Mouse (Mus musculus): ENCODE measurements around the gene Sf3a1.
"Not testable (repeated sequence)": the region's sequence is repeated elsewhere in the genome, so short reads cannot be mapped to it uniquely, and the experiment has no call there.

The Sf3a1 gene

DNA sequence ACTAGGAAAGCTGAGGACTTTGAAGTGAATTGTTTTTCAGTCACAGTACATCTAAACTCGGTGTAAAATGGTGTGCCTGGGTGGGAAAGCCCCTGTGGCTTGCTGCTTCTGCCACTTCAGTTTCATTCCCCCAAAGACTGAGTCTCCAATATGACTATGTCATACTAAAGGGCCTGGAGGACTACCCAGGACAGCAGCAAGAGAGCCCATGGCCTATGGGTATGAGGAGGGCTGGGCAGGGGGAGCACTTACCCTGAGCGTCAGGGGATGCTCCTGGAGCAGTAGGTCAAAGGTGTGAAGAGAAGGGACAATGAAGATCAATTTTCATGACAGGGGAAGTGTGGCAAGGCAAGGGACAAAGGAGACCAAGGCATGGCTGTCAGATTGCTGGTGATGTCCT lies 21.2 kb upstream of the Sf3a1 start:
- DNase-seq: no peak

DNA sequence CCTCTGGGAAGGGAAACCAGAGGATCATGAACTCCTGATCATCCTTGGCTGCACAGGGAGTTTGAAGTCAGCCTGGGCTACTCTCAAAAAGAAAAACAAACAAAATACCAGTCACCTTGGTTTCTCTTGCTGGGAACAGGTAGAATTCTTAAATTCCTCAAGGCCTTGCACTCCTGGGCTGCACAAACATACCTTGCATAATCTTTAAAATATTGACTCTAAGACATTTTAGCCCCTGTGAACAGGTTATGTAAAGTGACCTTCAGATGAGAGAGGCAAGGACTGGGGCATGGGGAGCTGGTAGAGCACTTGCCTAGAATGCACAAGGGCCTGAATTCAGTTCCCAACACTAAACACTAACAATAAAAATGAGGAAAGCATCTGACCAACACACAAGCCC lies 18.6 kb upstream of the Sf3a1 start:
- DNase-seq: peak; percentile 30

DNA sequence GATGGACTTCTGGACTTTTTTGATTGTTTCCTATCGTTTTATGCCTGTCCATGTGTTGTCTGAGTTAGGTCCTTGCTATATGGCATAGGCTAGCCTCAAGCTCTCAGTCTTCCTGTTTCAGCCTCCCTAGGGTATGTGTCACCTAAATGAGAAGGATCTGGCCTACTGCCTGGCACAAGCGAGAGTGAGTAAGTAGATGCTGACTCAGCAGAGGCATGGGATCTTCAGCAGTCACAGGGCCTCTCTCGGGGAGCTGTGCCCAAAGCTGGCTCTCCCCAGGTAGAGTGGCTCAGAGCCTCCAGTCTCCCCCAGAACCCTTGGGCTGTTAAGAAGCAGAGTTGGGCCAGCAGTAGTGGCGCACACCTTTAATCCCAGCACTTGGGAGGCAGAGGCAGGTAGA lies 17.8 kb upstream of the Sf3a1 start:
- DNase-seq: no peak

DNA sequence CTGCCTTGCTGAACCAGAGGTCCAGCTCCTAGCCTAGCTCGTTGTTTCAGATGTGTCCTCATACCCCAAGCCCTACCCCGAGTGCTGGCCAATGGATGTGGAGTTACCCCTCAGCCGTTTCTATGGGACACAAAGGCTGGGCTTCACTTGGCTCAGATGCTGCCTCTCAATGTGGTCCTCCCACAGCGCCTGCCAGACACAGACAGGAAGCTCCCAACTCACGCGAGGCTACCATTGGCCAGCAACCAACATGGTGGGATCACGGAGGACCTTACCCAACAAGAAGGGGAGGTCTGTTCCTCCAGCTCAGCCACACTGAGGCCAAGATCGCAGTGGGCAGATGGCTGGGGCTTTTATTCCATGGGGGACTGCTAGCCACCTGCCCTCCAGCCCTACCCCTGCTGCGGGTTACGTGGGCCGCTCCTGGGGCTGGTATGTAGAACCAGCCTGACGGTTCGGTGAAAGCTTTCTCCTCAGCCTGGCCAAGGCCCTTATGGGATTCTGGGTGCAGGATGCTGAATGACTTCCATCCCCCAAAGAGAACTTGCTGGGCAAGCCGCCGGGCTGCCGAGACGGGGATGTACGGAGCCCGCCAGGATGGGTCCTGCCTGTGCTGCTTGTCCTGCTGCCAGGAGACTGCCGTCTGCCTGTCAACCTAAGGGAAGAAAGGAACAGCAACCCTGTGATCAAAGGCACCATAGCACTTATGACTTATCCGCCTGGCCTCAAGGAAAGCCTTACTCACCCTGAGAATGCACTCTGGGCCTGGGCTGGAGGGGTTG lies 16.7 kb upstream of the Sf3a1 start:
- DNase-seq: no peak

DNA sequence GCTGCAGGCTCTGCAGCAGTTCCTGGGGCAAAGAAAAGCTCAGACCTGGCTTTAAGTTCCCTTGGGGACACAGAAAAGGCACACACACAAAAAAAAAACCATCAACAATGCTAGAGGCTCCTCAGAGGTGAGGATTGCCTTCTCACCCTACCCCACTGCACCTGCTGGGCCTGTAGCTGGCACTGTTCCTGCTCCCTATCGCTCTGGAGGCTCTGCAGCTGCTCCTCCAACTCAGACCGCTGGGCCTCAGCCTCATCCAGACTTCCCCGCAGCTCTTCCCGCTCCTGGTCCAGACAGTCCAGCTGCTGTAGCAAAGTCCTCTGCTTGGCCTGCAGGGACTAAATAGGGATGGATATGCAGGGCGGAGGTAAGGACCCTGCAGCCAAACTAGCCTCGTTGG lies 13.8 kb upstream of the Sf3a1 start:
- DNase-seq: no peak

DNA sequence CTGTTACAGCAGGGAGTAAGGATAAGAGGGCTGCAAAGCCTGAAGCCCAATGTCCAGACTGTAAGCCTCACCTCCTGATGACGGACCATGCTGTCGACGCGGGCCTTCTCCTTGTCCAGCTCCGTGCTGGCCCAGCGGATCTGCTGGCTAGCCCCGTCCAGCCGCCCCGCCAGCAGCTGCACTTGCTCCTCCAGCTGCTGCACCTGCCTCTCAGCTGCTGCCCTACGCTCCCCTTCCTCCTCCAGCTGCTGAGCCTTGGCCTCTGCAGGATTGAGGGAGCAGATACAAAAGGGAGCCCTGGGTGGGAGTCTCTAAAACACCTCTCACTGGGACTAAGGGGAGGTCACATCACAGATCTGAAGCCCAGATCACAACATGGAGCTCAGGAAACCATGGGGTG lies 13.1 kb upstream of the Sf3a1 start:
- DNase-seq: no peak

DNA sequence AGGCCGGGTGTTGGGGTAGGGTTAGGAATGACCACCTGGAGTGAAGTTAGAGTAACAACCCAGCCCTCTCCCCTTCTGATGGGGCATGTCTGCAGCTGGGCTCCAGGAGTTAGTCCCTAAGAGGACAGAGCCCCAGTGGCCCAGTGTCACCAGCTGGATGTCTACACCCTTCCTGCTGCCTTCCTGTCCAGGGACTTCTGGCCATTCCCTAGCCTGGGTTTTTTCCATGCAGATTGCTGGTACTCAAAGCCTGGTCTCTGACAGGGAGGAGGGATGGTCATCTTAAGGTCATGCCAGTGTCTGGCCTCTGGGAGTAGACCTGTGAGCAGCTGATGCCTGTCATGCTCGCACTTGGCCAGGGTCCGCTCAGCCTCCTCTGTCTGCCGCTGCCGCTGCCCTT lies 12.0 kb upstream of the Sf3a1 start:
- DNase-seq: peak; percentile 56

DNA sequence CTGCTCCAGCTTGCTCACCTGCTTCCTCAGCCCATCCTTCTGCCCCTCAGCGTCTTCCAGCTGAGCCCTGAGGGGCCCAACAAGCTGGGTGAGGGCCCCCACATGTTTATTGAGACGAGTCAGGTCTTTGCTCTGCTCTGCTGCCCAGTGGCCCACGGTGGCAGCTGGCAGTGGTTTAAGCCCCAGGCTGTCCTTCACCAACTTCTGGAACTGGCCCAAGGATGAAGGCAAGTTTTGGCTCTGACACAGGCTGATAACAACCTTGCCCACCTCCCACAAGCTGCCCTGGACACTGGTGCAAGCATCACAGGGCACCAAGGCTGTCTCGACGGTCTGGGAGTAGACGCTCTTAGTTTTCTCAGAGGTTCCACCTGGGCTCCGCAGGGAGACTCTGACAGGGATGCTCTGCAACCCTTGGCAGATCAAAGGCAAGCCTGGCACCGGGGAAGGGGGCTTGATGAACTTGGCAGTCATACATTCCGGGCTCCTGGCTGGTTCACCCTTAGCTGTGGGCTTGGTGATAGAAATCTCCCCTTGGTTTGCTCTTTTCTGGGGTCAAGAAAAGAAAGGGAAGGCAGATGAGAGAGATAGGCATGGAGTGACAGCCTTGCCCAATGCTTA lies 11.5 kb upstream of the Sf3a1 start:
- DNase-seq: no peak

DNA sequence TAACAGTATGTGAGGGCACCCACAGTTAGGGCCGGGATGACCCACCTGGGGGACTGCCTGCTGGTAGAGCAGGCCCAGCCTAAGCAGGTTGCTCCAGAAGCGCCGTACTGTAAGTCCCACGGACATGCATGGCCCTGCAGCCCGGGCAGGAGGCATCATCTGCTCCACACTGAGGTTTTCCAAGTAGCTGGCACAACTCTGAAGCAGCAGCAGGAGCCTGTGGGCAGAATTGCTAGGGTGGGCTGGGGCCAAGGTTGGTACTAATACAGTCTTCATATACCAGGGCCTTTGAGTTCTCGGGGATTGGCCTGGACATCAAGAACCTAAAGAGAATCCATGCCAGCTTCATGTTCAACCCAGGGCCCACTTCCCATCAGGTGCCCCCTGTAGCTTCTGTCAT lies 10.3 kb upstream of the Sf3a1 start:
- no peak for DNase-seq

DNA sequence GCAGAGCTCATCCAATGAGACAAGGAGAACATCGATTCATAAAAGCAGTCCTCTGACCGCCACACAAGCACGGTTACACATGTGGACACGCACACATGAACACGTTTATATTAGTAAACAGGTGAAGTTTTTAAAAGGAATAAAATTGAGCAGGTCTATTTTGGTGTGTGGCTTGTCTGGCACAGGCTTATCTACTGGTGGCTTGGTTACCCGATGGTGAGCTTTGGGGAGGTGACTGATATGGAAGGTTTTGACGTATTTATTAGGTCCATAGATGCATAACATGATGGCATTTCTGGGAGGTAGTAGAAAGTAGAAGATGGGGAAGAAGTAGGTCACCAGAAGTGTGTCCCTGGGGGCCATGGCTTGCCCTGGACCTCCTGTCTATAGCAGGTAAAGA lies 6.5 kb upstream of the Sf3a1 start:
- no peak for DNase-seq

DNA sequence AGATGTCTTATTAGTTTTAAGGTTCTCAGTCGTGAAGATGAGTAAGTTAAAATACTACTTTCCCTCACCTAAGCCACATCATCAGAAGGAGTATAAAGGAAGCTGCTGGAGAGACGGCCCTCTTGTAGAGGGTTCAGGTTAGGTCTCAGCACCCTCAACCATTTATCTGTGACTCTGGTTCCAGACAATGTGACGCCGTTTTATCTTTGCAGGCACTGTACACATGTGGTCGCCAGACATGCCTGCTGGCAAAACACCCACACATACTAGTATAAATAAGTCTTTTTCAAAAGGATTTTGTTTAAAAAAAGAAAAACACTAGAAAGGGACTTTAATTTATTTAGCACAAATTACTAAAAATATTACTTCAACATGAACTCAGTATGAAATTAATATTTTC lies 4.5 kb upstream of the Sf3a1 start:
- DNase-seq: no peak

DNA sequence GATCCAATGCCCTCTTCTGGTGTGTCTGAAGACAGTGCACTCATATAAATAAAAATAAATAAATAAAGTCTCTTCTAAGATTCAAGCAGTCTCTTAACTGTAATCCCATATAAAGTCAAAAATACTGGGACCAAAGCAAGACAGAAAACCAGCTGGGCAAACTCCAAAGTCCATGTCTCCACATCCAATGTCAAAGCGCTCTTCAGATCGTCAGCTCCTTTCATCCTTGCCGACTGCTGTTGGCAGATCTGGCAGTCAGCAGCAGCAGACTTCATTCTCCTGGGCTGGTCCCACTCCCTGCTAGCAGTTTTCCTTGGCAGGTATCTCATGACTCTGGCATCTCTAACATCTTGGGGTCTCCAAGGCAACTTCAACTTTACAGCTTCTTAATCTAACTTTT lies 1.5 kb upstream of the Sf3a1 start:
- no peak for DNase-seq

DNA sequence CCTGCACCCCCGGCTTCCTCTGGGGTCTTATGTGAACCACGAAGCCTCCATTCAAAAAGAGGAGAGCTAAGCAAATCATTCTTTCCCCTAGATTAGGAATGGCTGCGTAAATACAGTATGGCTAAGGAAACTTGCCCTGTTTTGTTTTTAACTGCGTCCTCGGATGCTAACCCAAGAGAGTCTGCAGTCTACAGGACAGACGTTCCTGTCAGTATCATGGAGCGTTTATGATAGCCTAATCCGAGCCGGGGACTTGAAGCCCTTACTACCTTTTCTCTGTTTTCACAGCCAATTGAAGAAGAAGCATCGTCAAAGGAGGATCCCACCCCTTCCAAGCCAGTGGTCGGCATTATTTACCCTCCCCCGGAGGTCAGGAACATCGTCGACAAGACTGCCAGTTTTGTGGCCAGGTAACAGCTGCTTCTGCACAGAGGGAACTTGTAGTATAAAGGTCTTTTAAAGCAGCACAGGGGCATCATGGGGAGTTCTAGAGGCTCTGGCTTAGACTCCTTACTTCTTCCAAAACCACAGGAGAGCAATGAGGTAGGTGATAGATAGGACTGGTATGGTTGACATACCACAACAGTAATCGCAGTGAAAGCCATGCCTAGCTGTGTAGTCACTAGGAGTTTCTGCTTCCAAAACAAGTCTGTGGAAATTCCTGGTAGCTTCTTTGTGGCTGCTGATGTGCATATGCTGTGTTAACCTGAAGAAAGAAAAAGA lies 769 bp downstream of the Sf3a1 start:
- DNase-seq: no peak

DNA sequence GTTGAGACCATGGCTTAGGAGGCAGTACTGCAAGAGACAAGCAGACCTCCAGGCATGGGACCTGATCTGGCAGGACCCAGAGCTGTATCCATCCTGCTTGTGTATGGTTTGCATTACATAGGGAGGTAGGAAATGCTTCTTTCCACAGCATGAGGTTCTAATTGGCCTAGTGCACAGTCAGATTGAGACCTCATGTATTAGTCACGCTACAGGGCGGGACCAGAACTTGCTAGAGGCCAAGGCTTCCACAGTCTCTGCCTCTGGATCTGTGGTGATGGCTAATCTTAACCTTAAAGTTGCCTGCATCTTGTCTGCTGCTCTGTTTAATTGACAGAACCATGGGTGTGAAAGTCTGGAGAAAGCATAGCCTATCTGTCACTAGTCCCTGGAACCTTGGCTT lies 4.6 kb downstream of the Sf3a1 start:
- no peak for DNase-seq

DNA sequence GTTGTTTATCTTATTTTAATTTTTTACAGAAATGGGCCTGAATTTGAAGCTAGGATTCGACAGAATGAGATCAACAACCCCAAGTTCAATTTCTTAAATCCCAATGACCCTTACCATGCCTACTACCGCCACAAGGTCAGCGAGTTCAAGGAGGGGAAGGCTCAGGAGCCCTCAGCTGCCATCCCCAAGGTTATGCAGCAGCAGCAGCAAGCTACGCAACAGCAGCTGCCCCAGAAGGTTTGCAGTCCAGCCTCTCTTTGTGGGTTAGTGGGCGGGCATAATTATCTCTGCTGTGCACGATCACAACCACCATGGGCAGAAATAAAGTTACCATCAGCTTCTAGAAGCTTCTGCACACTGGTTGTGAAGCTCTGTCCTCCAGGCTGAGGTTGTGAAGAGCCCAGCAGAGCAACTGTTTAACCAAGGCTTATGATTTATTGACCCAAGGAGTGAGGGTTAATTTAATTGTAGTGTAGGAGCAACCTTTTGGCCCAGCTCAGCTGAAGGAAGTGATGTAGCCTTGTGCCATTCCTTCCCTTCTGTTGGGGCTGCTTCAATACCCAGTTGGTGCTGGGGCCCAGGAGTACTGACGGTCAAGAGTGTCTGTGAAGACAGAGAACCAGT lies 6.4 kb downstream of the Sf3a1 start:
- no peak for DNase-seq

DNA sequence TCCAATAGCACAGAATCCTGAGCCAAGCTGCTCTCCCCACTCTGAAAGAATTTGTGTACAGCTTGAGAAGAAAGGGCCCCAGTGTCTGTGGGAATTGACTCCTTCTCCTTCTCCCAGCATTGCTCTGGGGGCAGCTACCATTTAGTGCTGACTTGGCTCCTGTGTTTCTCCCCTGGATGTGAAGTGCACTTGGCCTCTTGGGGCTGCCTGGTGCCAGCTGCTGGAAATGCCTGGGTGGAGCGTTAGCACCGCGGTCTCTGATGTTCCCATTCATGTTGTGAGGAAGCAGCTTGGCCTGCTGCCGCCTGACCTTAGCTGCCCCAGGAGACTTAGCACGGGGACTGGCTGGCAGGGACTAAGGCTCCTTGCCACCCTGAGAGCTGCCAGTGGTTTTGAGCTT lies 14.4 kb downstream of the Sf3a1 start:
- peak; percentile 67 for DNase-seq

DNA sequence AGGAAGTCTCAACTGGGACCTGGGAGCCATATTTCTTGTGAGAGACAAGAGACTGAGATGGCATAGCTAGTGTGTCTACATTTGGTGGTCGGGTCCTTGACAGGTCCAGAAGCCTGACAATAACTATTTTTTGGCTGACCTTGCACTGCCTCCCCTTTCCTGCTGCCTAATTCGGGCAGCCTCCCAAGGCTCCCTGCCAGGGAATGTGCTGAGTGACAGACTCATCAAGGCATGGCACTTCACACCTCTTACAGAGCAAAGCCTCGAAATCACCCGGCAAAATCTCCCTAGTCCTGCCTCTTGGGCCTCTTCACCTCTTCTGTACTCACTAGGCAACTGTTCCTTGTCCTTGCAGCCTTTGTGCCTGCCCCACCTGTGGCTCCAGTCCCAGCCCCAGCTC lies 17.6 kb downstream of the Sf3a1 start:
- no peak for DNase-seq

DNA sequence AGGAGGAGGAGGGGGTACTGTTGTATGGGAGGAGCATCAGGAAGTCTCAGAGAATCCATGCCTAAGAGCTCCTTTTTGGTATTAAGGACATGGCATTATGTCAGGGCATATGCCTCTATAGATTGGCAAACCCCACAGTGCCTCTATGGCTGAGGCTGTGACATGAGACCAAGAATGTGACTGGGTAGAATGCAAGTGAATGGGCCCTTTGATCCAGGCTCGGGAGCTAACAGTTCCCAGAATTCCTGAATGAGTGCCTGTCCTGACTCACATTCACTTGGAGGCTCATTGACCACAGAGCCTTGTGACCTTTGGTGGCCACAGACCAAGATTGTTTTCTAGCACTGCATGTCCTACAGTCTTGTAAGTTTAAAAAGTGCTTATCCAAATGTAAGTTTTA lies 21.9 kb downstream of the Sf3a1 start:
- DNase-seq: no peak

DNA sequence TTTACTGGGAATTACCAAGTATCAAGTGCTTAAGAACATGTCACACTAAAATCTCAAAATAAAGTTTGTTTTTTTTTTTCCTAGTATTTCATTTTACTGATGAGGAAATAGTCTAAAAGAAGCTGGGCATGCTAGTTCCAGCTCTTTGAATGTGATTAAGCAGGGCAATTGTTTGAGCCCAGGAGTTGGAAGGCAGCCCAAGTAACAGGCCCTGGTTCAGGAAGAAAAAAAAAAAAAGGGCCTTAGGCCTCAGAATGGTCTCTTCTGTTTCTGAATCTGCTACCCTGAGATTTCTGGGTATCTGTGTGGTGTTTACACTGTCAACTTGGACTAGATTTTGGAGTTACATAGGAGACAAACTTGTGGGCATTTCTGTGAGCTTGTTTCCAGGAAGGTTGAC lies 23.4 kb downstream of the Sf3a1 start:
- peak; percentile 49 for DNase-seq

DNA sequence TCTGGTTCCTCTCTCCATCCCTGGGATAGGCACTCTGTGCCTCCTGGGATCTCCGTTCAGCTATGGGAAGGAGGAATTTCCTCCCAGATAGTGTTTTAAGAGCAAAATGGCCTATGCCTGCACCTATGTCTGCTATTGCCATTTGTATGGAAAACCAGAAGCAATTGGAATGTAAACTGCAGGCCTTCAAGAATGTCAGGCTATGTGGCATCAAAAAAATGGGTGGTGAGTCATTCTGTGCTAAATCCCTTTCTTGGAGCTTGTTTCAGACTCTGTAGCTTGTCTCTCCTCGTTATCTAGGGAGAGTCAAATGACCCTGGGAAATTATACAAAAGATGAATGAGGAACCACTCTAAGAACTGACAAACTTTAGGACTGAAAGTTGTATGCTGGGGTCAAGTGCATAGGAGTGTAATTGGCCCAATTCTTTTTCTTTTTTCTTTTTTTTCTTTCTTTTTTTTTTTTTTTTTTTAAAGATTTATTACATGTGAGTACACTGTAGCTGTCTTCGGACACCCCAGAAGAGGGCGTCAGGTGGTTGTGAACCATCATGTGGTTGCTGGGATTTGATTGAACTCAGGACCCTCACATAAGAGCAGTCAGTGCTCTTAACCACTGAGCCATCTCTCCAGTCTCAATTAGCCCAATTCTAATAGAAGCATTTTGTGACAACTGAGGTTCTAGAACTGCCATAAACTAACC lies 24.3 kb downstream of the Sf3a1 start:
- peak; percentile 50 for DNase-seq

DNA sequence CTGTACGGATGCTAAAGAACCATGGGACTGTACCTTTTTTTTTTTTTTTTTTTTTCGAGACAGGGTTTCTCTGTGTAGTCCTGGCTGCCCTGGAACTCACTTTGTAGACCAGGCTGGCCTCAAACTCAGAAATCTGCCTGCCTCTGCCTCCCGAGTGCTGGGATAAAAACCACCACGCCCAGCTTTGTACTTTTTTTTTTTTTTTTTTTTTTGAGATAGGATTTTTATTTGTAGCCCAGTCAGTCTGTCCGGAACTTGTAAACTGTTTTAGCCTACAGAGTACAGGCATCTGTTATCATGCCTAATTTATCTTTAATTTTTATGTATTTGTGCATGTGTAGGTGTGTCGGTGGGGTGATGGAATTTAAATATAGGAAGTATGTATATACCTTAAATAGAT lies 25.3 kb downstream of the Sf3a1 start:
- not testable (repeated sequence) for DNase-seq

DNA sequence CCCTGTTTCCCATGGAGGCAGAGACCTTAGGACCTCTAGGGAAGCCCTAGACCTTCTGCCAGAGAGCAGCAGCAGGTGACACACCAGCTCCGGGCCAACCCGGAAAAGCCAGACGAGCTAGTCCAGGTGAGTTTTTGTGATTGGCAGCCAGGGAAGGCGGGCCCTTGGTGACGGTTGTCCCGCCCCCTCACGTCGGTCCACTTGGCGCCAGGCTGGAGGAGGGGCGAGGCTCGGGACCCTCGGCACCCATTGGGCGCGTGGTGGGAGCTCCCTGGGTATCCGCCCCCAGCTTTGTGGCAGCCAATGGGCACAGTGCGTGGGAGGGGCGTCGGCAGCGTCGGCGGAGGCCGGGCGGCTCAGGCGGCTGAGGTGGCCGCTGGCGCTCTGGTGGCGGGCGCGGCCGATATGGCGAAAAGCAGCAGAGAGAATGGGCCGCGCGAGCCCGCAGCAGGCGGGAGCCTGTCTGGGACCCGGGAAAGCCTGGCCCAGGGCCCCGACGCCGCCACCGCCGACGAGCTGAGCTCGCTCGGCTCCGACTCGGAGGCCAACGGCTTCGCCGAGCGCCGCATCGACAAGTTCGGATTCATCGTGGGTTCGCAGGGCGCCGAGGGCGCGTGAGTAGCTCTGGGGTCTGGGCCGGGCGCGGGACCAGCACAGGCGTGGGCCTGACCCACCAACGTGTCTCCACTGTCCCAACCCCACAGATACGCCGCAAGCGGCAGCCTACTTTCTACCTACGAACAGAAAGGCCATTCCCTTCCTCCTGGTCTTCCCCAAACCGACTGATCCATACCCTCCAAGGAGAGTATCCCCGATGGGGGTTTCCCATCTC lies 26.6 kb downstream of the Sf3a1 start, which contains the start of gene Tbc1d10a:
Gene Tbc1d10a (plus strand): TSS at position 304 of the 832 bp plus-strand sequence.
- DNase-seq: peak; percentile 98
